Mouse (Mus musculus) E14TG2a.4 (cell line): ENCODE results near the gene Mpped1.

Source experiments
- CTCF ChIP-seq: conservative IDR thresholded peaks from 2 replicates; pipeline ENCODE4 v1.5.1; 2014; ENCODE audit warnings: low read length
- POU5F1 ChIP-seq: IDR thresholded peaks from 2 replicates; pipeline ENCODE4 v1.6.1; 2014; ENCODE audit warnings: low read length, borderline replicate concordance

DNA sequence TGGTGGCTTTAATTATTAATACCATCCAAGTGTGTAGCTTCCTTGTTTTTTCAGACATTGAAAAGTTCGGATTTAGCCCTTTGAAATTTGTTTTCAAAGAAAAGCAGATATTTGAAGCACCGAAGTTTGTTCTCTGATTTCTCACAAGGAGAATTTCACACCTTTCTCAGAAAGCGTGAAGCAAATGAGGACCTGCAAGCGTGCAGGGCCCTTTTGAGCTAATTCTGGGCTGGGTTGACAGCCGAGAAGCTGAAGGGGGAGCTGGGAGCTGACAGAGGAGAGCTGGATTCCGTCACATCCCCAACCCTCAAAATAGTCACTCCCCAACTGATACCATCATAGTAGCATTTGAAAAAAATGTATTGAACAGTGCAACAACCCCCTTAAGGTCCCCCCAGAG is 34.8 kb downstream of the Mpped1 start:
- no peak for TF ChIP-seq CTCF
- no peak for TF ChIP-seq POU5F1
